Mouse (Mus musculus) heart, embryonic 13.5 days (tissue): Measurements from ENCODE around the gene Fam129a. TPM values are rescaled to one million over a fixed set of nuclear protein-coding genes. Genes with fewer than 3 reads are reported as not detected.

Experiments
- ATAC-seq: fragments of 200-750 bp; cut with Nextera tagmentation; 2 replicates; pipeline ENCODE4 v1.8.0; 2017; ENCODE audit warnings: moderate TSS enrichment; ENCODE audit not compliant: insufficient number of reproducible peaks, low FRiP score, low TSS enrichment; ENCODE audit errors: extremely low read depth
- H3K27ac ChIP-seq: fragments of 300-500 bp; sonication (generic); replicated peaks from 2 replicates; pipeline ENCODE4 v1.5.1; 2015; ENCODE audit warnings: moderate library complexity, mild to moderate bottlenecking, inconsistent platforms
- H3K27me3 ChIP-seq: fragments of 300-500 bp; sonication (generic); replicated peaks from 2 replicates; pipeline ENCODE4 v1.6.1; 2015; ENCODE audit warnings: mild to moderate bottlenecking, inconsistent platforms
- H3K36me3 ChIP-seq: fragments of 300-500 bp; sonication (generic); 2 replicates; pipeline ENCODE4 v1.6.1; 2015; ENCODE audit warnings: mild to moderate bottlenecking, inconsistent platforms
- H3K4me1 ChIP-seq: fragments of 300-500 bp; sonication (generic); 2 replicates; pipeline ENCODE4 v1.6.1; 2015; ENCODE audit warnings: inconsistent platforms
- H3K4me2 ChIP-seq: fragments of 300-500 bp; sonication (generic); 2 replicates; pipeline ENCODE4 v1.6.1; 2015; ENCODE audit warnings: inconsistent platforms, mild to moderate bottlenecking, moderate library complexity
- H3K4me3 ChIP-seq: fragments of 300-500 bp; sonication (generic); 2 replicates; pipeline ENCODE4 v1.5.1; 2015; ENCODE audit warnings: moderate library complexity, mild to moderate bottlenecking, inconsistent platforms
- H3K9ac ChIP-seq: fragments of 300-500 bp; sonication (generic); 2 replicates; pipeline ENCODE4 v1.6.1; 2015; ENCODE audit warnings: inconsistent platforms, mild to moderate bottlenecking, moderate library complexity
- H3K9me3 ChIP-seq: fragments of 300-500 bp; sonication (generic); 2 replicates; pipeline ENCODE4 v1.6.1; 2016; ENCODE audit warnings: inconsistent platforms
- WGBS: fragments of 180-500 bp; shearing (Covaris S2); methylation state at CpG from one replicate; pipeline ENCODE4 v1.1.7; 2015; ENCODE audit warnings: mixed read lengths; 5-methylcytosine and 5-hydroxymethylcytosine counted together
- polyA plus RNA-seq: library from polyadenylated mRNA; unstranded; fragments of >200 nt; fragmentation: Nextera tagmentation; extraction: Ambion mirVana; gene quantifications from 2 replicates; pipeline ENCODE4 v1.2.1, GENCODE M21; 2015

Fam129a gene
- polyA plus RNA-seq, 1 experiment from 2014 or later: 4.7 TPM

DNA sequence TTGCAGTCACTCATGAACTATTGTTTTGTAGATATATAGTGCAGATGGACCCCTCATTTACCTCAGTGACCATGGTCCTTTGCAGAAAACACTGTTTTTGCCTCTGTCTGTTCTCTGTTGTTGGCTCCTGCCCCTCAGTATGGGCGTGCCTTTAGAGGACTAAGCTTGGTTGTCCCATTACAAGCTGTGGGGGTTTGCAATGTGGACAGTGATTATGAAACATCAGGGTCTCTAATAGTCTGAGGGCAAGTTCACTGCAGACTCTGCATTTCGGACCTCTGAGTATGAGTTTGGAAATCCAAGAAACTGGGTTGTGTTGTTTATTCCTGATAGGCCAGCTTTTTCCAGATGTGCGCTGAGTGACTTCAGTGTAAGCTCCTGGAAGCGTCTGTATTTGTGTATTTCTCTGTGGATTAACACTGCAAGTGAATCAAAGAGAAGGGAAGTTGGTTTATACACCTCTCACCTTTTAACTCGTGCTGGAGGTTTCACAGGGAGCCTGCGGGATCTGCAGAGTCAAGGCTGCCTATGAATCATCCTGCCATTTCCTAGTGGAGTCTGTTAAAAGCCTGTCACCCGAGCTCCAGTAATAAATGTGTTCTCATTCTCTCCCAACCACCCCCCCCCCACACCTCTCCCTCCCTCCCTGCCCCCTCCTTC is 58.7 kb downstream of the Fam129a start:
- H3K4me1 ChIP-seq: peaks cover 10% of the 10 kb centered on the region
- no peaks in the 10 kb centered on the region for H3K27me3 ChIP-seq
- no peak overlapping the region for H3K27ac ChIP-seq
- 0 out of 2 replicates have a peak, but pooled peaks cover 5% of the 10 kb centered on the region for H3K9me3 ChIP-seq
- H3K36me3 ChIP-seq: no peaks in the 10 kb centered on the region
- ATAC-seq: no peak
- 51% methylated on average over 7 of the region's 7 CpGs for WGBS
- no peak overlapping the region for H3K4me3 ChIP-seq
- H3K4me2 ChIP-seq: no peak overlapping the region
- H3K9ac ChIP-seq: no peak overlapping the region

DNA sequence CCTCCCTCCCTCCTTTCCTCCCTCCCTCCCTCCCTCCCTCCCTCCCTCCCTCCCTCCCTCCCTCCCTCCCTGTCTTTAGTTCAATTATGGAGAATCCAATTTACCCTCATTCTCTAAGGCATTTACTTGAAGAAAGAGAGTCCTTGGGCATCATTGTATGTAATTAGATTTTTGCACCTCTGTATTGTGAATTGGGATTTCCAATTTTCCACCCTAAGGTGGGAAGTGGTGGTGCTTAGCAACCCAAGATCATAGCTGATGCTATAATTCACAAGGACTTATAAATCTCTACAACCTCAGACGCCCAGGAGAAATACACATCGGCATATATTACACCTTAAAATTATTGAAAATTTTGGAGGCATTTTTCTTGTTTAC is 59.3 kb downstream of the Fam129a start:
- Histone ChIP-seq H3K9ac (no peak overlapping the region), H3K27ac (no peak overlapping the region), H3K4me3 (no peak overlapping the region), H3K36me3 (no peaks in the 10 kb centered on the region), H3K9me3 (0 out of 2 replicates have a peak, but pooled peaks cover 5% of the 10 kb centered on the region), H3K4me2 (no peak overlapping the region), H3K4me1 (peaks cover 10% of the 10 kb centered on the region), H3K27me3 (no peaks in the 10 kb centered on the region)
- ATAC-seq: no peak
- WGBS: 81% methylated on average over 2 of the region's 2 CpGs

DNA sequence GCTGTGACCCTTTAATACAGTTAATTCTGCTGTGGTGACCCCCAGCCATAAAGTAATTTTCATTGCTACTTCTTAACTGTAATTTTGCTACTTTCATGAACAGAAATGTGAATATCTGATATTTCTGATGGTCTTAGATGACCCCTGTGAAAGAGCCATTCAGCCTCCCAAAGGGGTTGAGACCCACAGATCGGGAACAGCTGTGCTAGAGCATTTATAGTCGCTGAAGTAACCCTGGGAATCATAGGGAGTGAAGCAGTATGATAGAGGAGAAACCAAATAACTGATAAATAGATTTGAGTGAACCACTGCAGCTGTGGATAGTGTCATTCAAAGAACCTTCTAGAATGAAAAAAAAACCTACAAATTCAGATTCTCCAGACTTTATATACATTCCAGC is 60.1 kb downstream of the Fam129a start:
- Histone ChIP-seq H3K4me1 (peaks cover 10% of the 10 kb centered on the region), H3K36me3 (no peaks in the 10 kb centered on the region), H3K27me3 (no peaks in the 10 kb centered on the region), H3K4me3 (no peak overlapping the region), H3K4me2 (no peak overlapping the region), H3K27ac (no peak overlapping the region), H3K9me3 (0 out of 2 replicates have a peak, but pooled peaks cover 5% of the 10 kb centered on the region), H3K9ac (no peak overlapping the region)
- ATAC-seq: no peak
- WGBS: 65% methylated on average over 2 of the region's 2 CpGs

DNA sequence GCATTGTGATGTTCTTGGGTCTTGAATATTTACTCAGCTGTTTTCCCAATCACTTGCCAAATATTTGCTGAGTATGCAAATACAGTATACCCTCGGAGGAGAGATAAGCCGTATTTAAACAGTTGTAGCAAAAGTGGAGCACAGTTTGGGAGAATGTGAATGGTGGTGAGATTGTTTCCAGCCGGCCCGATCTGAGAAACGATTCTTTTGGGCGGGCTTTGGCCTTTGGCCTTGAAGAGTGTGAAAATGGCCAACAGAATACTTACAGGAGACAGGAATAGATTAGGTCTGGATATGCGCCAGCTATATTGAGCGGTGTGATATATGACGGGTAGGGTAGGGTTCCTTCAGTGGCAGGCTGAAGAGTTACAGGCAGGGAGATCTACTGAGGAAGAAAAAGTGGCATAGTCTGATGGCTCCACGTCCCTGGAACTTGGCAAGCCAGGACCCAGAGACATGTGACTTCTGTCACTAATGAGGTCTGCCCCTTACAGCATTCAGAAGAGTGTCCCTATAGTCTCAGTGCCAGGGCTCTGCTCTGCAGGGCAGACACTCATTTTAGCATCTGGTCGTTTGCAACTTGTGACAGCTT is 60.8 kb downstream of the Fam129a start:
- H3K4me1 ChIP-seq: peaks cover 10% of the 10 kb centered on the region
- H3K27me3 ChIP-seq: no peaks in the 10 kb centered on the region
- no peak overlapping the region for H3K4me2 ChIP-seq
- peak overlapping the region; percentile 37; the same call in 1 of the 2 replicates for H3K27ac ChIP-seq
- no peak overlapping the region for H3K9ac ChIP-seq
- H3K36me3 ChIP-seq: no peaks in the 10 kb centered on the region
- H3K9me3 ChIP-seq: 0 out of 2 replicates have a peak, but pooled peaks cover 5% of the 10 kb centered on the region
- WGBS: 40% methylated on average over 11 of the region's 11 CpGs
- no peak for ATAC-seq
- no peak overlapping the region for H3K4me3 ChIP-seq

DNA sequence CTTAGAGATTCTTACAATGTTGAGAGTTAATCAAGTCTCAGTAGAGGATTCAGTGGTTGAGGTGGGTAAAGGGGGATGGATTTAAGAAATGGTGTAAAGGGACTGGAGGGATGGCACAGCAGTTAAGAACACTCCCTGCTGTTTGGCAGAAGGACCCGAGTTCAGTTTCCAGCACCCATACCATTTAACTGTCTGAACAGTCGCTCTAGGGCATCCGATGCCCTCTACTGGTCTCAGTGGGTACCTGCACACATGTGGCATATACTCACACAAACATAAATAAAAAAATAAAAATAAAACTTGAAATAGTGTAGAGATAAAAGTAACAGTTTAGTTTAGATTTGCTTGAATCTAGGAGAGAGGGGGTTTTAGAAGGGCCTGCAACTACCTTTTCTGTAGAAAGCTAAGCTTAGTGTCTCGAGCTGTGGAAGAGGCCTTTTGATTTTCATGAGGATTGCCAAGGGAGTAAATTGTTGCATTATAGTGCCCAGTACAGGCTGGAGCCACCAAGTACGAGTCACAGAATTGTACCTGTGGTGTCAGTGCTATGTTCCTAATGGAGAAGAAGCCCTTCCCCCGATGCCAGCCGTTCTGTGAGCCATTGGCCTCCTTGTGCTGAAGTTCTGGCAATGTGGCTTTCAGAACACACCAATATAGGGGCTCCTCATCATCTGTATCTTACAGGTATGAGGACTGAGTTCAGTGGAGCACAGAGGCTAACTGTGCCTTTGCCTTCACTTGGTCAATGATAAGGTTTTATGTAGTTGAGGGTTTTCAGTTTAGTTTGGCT is 61.8 kb downstream of the Fam129a start:
- H3K9me3 ChIP-seq: 0 out of 2 replicates have a peak, but pooled peaks cover 5% of the 10 kb centered on the region
- no peak for ATAC-seq
- H3K27me3 ChIP-seq: no peaks in the 10 kb centered on the region
- no peak overlapping the region for H3K27ac ChIP-seq
- no peak overlapping the region for H3K4me3 ChIP-seq
- H3K4me2 ChIP-seq: no peak overlapping the region
- no peaks in the 10 kb centered on the region for H3K36me3 ChIP-seq
- 86% methylated on average over 7 of the region's 7 CpGs for WGBS
- H3K9ac ChIP-seq: no peak overlapping the region
- H3K4me1 ChIP-seq: peaks cover 10% of the 10 kb centered on the region

DNA sequence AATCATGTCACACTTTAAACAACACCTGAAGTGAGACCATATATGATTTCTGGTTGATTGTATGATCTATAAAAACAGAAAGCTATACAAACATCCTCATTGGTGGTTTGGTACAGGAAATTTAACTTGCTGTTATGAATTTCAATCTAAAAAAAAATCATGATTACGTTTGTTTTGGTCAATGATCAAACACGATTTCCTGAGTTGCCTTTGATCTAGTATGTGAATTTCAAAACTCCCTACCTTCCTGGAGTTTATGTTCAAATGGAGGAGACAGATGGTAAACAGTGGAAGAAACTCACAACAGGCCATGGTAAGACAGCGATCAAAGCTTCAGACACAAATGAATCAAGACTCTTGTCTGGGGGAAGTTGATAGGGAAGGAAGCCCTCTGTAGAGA is 65.7 kb downstream of the Fam129a start:
- H3K27ac ChIP-seq: no peak overlapping the region
- 76% methylated on average over 3 of the region's 3 CpGs for WGBS
- H3K4me2 ChIP-seq: no peak overlapping the region
- no peaks in the 10 kb centered on the region; the same call in 1 of the 2 replicates for H3K36me3 ChIP-seq
- no peak overlapping the region for H3K9ac ChIP-seq
- H3K4me1 ChIP-seq: peaks cover 8% of the 10 kb centered on the region
- no peak overlapping the region for H3K4me3 ChIP-seq
- ATAC-seq: no peak
- H3K9me3 ChIP-seq: 0 out of 2 replicates have a peak, but pooled peaks cover 5% of the 10 kb centered on the region
- H3K27me3 ChIP-seq: no peaks in the 10 kb centered on the region

DNA sequence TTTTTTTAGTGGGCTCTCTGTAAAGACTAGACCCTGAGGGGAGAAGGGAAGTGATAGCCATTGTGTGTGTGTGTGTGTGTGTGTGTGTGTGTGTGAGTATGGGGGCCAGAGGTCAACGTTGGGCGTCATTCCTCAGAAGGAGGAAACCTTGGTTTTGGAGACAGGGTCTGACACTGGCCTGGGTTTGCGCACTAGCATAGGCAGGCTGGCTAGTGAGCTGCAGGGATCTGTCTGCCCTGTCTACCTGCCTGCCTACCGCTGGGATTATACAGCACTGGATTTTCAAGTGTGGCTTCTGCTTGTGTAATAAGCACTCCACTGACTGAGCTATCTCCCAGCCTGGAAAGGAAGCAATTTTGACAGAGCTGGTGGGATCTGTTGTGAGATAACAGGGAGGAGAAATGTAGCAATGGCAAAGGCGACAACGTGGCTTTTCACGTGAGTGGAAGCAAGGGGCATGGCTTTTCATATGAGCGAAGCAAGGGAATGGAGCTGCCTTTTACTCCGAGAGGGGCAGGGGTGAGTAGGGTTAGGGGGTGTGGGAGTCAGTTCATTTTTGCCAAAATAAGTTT is 66.5 kb downstream of the Fam129a start:
- no peak for ATAC-seq

DNA sequence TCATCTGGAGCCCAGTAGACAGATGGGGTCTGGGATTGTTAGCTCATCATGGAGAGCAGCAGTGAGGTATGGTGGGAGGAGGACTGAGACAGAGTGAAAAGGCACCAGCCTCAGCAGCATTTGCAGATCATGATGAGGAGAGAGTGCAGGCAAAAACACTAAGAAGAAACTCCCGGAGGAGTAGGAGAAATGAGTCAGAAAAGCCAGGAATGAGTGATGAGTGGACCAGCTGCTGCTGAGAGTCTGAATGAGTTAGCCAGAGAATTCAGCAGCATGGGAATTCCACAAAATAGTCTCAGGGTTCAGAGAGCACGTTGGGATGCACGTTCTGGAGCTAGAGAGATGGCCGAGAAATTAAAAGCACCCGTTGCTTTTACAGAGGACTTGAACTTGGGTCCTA is 67.4 kb downstream of the Fam129a start:
- no peak overlapping the region for H3K27ac ChIP-seq
- 73% methylated on average over 5 of the region's 5 CpGs for WGBS
- H3K4me3 ChIP-seq: no peak overlapping the region

More for the DNA sequence above, 66.5 kb downstream of the Fam129a start:
- H3K27ac ChIP-seq: no peak overlapping the region
- H3K4me2 ChIP-seq: no peak overlapping the region
- H3K9ac ChIP-seq: no peak overlapping the region
- H3K27me3 ChIP-seq: no peaks in the 10 kb centered on the region
- 81% methylated on average over 9 of the region's 9 CpGs for WGBS
- H3K36me3 ChIP-seq: no peaks in the 10 kb centered on the region; the same call in 1 of the 2 replicates
- H3K4me1 ChIP-seq: peaks cover under 1% of the 10 kb centered on the region; the same call in 1 of the 2 replicates
- 0 out of 2 replicates have a peak, but pooled peaks cover 5% of the 10 kb centered on the region for H3K9me3 ChIP-seq
- H3K4me3 ChIP-seq: no peak overlapping the region

DNA sequence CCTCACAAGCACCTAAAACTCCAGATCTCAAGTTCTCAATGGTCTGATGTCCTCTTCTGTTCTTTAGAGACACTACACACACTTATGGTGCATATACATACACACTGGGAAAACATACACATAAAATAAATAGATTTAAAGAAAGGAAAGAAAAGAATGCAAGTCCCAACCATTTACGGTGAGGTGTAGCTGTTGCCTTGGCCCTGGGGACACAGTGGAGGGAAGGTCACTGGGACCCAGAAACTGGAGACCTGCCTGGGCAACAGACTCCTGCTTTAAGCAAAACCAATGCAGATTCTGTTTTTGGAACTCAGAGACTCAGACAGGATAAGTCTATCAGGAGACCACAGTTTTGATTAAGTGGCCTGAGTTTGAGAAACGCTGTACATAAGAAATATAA is 67.8 kb downstream of the Fam129a start:
- WGBS: 83% methylated on average over 2 of the region's 2 CpGs
- H3K36me3 ChIP-seq: no peaks in the 10 kb centered on the region; the same call in 1 of the 2 replicates
- H3K9ac ChIP-seq: no peak overlapping the region
- no peaks in the 10 kb centered on the region for H3K27me3 ChIP-seq
- ATAC-seq: no peak
- no peaks in the 10 kb centered on the region for H3K9me3 ChIP-seq
- H3K4me2 ChIP-seq: no peak overlapping the region
- H3K4me1 ChIP-seq: peaks cover 5% of the 10 kb centered on the region
- no peak overlapping the region for H3K4me3 ChIP-seq
- no peak overlapping the region for H3K27ac ChIP-seq

More for the DNA sequence above, 67.4 kb downstream of the Fam129a start:
- H3K27me3 ChIP-seq: no peaks in the 10 kb centered on the region
- H3K9ac ChIP-seq: no peak overlapping the region
- H3K4me2 ChIP-seq: no peak overlapping the region
- no peak for ATAC-seq
- no peaks in the 10 kb centered on the region; the same call in 1 of the 2 replicates for H3K36me3 ChIP-seq
- H3K9me3 ChIP-seq: no peaks in the 10 kb centered on the region
- H3K4me1 ChIP-seq: peaks cover 1% of the 10 kb centered on the region

DNA sequence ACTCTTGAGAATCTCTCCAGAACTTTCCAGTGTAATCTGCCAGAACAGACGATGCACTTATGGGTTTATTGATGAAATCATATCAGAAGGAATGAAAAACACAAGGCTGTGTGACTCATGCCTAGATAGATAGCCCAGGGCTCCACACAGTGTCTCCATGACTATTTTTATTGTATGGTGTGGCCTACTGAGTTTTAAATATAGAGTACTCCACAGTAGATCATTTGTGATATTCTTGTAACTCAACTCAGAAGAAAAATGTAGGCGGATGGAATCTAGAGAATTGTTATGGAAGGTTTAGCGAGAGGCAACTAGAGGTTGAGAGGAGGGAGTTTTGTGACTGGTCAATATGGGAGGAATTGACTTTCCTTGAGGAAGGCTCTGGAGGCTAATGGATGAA is 75.4 kb downstream of the Fam129a start:
- Histone ChIP-seq H3K27ac (no peak overlapping the region), H3K4me2 (no peak overlapping the region), H3K36me3 (no peaks in the 10 kb centered on the region), H3K4me1 (peaks cover 16% of the 10 kb centered on the region), H3K9ac (no peak overlapping the region), H3K27me3 (no peaks in the 10 kb centered on the region), H3K4me3 (no peak overlapping the region), H3K9me3 (no peaks in the 10 kb centered on the region)
- ATAC-seq: no peak
- WGBS: 52% methylated on average over 3 of the region's 3 CpGs

DNA sequence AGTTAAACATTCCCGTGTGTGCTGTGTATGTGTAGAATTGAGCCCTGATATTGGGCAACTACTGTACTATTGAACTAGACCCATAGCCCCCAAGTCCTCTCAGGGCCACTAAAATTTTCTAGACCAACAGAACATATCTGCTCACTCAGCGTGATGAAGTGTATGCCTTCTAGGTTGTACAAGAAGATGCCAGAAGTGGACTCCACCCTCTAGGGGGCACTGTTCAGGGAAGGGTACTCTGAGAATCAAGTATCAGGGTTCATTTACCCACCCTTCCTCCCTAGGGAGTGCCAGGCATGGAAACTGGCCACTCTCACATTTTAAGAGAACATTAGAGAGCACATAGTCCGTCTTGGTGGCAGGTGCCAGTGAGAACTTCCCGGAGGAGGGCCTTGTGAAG is 77.1 kb downstream of the Fam129a start:
- no peak for ATAC-seq
- Histone ChIP-seq H3K9ac (no peak overlapping the region), H3K4me1 (peaks cover 17% of the 10 kb centered on the region), H3K27me3 (no peaks in the 10 kb centered on the region), H3K36me3 (no peaks in the 10 kb centered on the region), H3K4me3 (no peak overlapping the region), H3K9me3 (no peaks in the 10 kb centered on the region), H3K27ac (no peak overlapping the region), H3K4me2 (no peak overlapping the region)
- WGBS: 86% methylated on average over 4 of the region's 4 CpGs
